Comparison of ENCODE assay signal across 8 mouse cellular contexts in the genomic region with DNA sequence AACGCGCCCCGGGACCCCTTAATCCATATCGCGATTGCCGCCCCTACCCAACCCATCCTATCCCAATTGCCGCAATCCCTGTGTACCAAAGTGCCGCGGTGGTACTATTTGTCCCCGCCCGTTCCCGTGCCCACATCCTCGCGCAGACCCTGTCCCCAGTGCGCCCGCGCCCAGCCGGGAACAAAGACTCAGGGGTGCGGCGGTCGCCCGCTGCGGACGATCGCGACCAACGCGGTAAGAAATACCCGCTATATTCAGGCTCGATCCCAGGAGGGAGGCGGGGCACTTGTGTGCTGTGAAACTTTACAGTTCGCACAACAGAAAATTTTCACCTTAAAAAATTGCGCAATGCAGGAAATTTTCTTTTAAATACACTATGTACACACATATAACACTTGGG. TPM values are rescaled to one million over a fixed set of nuclear protein-coding genes. Genes with fewer than 3 reads are reported as not detected.
DNase-seq lines count a peak whose midpoint lies in the region; ATAC-seq lines count a peak whose summit lies in the region.

No protein-coding gene starts in this region.

- no peak overlapping the region for H3K27ac ChIP-seq in heart, embryonic 12.5 days (ENCODE audit: poor library complexity, severe bottlenecking)

- no peaks in the 10 kb centered on the region for H3K27me3 ChIP-seq in heart, embryonic 12.5 days (replicated peaks)

- peak overlapping the region; percentile 78 for H3K9ac ChIP-seq in heart, embryonic 12.5 days

- H3K4me2 ChIP-seq in heart, embryonic 12.5 days, result peak overlapping the region; percentile 90

- peak overlapping the region; percentile 50 for H3K4me3 ChIP-seq in heart, embryonic 12.5 days

- no peak for DNase-seq in heart, postnatal 36 days
- DNase-seq in MN1 (ENCODE audit: low spot score), result peak; percentile 46
- peak; percentile 16 for DNase-seq in lung, postnatal 14 days
- DNase-seq in layer of hippocampus, adult 9-11 months, result no peak
- DNase-seq in left cerebral cortex, adult 9 months (ENCODE audit: low spot score in 2 of 2), result no peak
- no peak for DNase-seq in spleen, postnatal 14 days (ENCODE audit: low spot score in 2 of 2)

- ATAC-seq in heart, embryonic 12.5 days (ENCODE audit: insufficient number of reproducible peaks, low FRiP score), result no peak
- 0 out of 2 replicates have a peak, but pooled peaks have one; percentile 5 for ATAC-seq in granulocyte monocyte progenitor cell, adult 5-6 weeks (replicated peaks; ENCODE audit: poor library complexity, severe bottlenecking)

- intact Hi-C loops in heart, postnatal 36 days (cut with DNase I), result no loop called here

- H3K4me1 ChIP-seq in heart, embryonic 12.5 days (replicated peaks), result peaks cover 36% of the 10 kb centered on the region

- WGBS in heart, embryonic 12.5 days, result 44% methylated on average over 33 of the region's 33 CpGs

- H3K36me3 ChIP-seq in heart, embryonic 12.5 days, result peaks cover 82% of the 10 kb centered on the region

- H3K9me3 ChIP-seq in heart, embryonic 12.5 days (replicated peaks), result peaks cover 53% of the 10 kb centered on the region

RNA-seq across cellular contexts. Expression of a gene that starts 0.4 kb away (rescaled TPM):
- polyA plus RNA-seq in heart, embryonic 12.5 days (2016; fragmentation: Nextera tagmentation; extraction: Ambion mirVana), result 169 and 173 TPM in 2 replicates
- under 1 TPM; 0.51 to 0.89 TPM for total RNA-seq in heart, postnatal 36 days (2021)
- not detected in 2 replicates for total RNA-seq in granulocyte monocyte progenitor cell, adult 5-6 weeks (2014; fragmentation: Nextera tagmentation)
- not detected in 2 replicates for total RNA-seq in granulocyte monocyte progenitor cell, adult 5-6 weeks (2017)

RNA-seq across cellular contexts. Expression of a gene that starts 10.8 kb away (rescaled TPM):
- polyA plus RNA-seq in heart, embryonic 12.5 days (2016; fragmentation: Nextera tagmentation; extraction: Ambion mirVana), result 35.9 and 37.0 TPM in 2 replicates
- 10 to 100 TPM; 46.0 to 53.7 TPM for total RNA-seq in heart, postnatal 36 days (2021)
- 13.4 and 29.1 TPM in 2 replicates for total RNA-seq in granulocyte monocyte progenitor cell, adult 5-6 weeks (2014; fragmentation: Nextera tagmentation)
- total RNA-seq in granulocyte monocyte progenitor cell, adult 5-6 weeks (2017), result 6.7 and 7.9 TPM in 2 replicates

Comparison
In these comparisons a context has a peak if more than half of its experiments do, and no peak if none do; other contexts are left out.
1. DNase-seq: peak in MN1 (single experiment) and lung, postnatal 14 days (single experiment); none in heart, postnatal 36 days (0 of 2), layer of hippocampus, adult 9-11 months (single experiment), left cerebral cortex, adult 9 months (0 of 2) and spleen, postnatal 14 days (0 of 2).